Mouse (Mus musculus): ENCODE data around the gene Trpm7. TPM values are rescaled to one million over a fixed set of nuclear protein-coding genes. Genes with fewer than 3 reads are reported as not detected.

Gene Trpm7
- polyA plus RNA-seq, 1 experiment, result 3.4 TPM

DNA sequence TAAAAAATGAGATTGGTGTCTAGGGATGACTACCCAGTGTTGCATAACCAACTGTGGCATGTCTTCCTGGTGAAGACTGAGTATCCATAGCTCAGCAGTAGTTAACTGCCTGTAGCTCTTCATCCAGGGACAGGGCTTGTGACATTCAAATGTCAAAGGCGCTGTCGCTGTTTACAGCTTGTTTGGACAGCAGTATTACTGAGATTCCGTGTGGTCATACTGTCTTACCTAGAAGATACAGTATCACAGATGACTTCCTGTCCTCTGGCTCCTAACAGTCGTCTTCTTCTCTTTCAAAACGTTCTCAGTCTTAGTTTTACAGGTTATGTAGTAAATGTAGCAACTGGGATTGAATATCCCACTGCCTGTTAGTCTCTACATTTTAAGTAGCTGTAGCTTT is 37.2 kb downstream of the Trpm7 start:
- DNase-seq (ENCODE audit: low read depth, low spot score), result no peak
- 82% methylated on average over 5 of the region's 5 CpGs for WGBS

DNA sequence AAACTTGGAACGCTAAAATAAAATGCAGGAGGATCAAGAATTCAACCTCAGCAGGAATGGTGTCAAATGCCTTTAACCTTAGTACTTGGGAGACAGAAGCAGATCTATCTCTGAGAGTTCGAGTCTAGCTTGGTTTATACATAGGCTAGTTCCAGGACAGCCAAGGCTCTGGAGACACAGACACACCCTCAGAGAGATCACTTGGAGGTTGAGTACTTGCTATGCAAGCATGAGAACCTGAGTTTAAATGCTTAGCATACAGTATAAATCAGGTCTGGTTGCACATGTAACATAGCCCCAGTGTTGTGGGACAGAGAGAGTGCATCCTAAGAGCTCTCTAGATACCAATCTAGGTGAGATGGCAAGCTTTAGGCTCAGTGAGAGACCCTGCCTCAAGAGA is 58.6 kb downstream of the Trpm7 start:
- DNase-seq (ENCODE audit: low read depth, low spot score), result no peak
- WGBS, result 81% methylated on average over 2 of the region's 2 CpGs

- no peak for DNase-seq (ENCODE audit: low read depth, low spot score)
- 91% methylated on average over 4 of the region's 4 CpGs for WGBS
These were observed 59.2 kb downstream of the Trpm7 start for GRCm38 (mm10) chr2:126816644-126817347.

- 58% methylated on average over 1 of the region's 1 CpGs for WGBS
- DNase-seq (ENCODE audit: low read depth, low spot score), result no peak
These were observed 60.2 kb downstream of the Trpm7 start for GRCm38 (mm10) chr2:126815822-126816221.

GRCm38 (mm10) chr2:126801980-126802379 is 74.0 kb downstream of the Trpm7 start:
- 92% methylated on average over 3 of the region's 3 CpGs for WGBS
- no peak for DNase-seq (ENCODE audit: low read depth, low spot score)

- DNase-seq (ENCODE audit: low read depth, low spot score), result no peak
- 66% methylated on average over 5 of the region's 5 CpGs for WGBS
These were observed 77.6 kb downstream of the Trpm7 start for GRCm38 (mm10) chr2:126798455-126798854.

GRCm38 (mm10) chr2:126795708-126796107 is 80.3 kb downstream of the Trpm7 start:
- 81% methylated on average over 3 of the region's 3 CpGs for WGBS
- no peak for DNase-seq (ENCODE audit: low read depth, low spot score)

GRCm38 (mm10) chr2:126792611-126793010 is 83.4 kb downstream of the Trpm7 start:
- WGBS, result 62% methylated on average over 5 of the region's 5 CpGs

GRCm38 (mm10) chr2:126787721-126788342 is 88.2 kb downstream of the Trpm7 start:
- 29% methylated on average over 9 of the region's 9 CpGs for WGBS
- no peak for DNase-seq (ENCODE audit: low read depth, low spot score)

More at GRCm38 (mm10) chr2:126792611-126793010, 83.4 kb downstream of the Trpm7 start:
- no peak for DNase-seq (ENCODE audit: low read depth, low spot score)

DNA sequence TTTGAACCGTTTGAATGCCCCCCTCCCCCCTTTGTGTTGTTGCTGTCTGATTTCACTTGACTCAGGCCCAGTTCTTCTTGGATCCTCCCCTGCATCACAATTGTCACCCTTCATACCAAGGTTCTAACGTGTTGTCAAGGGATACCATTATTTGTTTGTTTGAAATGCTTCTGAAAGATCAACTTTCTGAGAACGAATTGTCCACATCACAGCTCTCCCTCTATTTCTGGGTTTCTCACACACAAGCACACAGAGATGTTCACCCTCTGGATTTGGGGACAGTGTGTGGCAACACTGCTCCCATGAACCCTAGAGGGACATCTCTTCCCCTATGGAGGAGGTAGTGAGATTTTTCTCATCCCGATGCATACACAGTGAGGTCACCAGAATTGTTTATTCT is 92.7 kb downstream of the Trpm7 start, which contains the start of gene Usp50:
Usp50 (minus strand) TSS at position 101 of the 400 bp plus-strand sequence.
- WGBS, result 63% methylated on average over 4 of the region's 4 CpGs
- no peak for DNase-seq (ENCODE audit: low read depth, low spot score)

- DNase-seq (ENCODE audit: low read depth, low spot score), result peak; percentile 16
- WGBS, result 59% methylated on average over 3 of the region's 3 CpGs
These were observed 93.6 kb downstream of the Trpm7 start for GRCm38 (mm10) chr2:126782433-126782832.

DNA sequence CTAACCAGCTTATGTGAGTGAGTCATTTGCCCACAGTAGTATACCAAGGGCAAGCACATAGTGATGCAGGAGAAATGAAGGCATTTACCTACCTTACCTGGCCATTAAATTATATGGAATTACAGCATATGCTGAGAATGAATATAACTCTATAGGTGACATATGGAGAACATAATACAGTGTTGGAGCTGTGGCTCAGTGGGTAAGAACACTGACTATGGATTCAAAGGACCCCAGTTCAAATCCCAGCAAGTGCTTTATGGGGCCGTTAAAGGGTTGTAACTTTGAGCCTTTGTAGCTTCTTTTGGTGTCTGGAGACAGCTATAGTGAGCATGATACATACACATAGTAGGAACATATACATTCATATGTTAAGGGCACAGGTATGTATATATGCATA is 94.6 kb downstream of the Trpm7 start:
- no peak for DNase-seq (ENCODE audit: low read depth, low spot score)
- 89% methylated on average over 1 of the region's 1 CpGs for WGBS

GRCm38 (mm10) chr2:126780286-126780685 is 95.7 kb downstream of the Trpm7 start:
- WGBS, result 88% methylated on average over 10 of the region's 10 CpGs
- DNase-seq (ENCODE audit: low read depth, low spot score), result no peak

DNA sequence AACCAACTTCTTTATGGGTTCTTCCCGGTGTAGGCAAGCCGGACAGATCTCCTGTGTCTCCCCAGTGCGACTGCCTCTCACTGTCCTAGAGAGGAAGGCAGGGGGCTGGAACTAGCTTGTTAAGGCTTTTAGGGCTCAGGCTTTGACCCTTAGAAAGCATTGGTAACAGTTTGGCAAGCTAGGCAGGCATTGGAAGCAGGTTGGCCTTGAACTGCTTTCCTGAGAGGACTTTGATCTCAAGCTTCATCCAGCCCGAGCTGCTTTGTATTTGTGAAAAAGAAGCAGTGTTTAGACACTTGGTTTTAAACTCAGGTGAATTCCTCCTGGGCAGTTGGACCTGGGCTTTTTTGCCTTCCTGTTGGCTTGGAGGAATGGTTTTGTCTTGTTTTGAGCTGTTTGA is 97.2 kb downstream of the Trpm7 start:
- no peak for DNase-seq (ENCODE audit: low read depth, low spot score)
- 67% methylated on average over 4 of the region's 4 CpGs for WGBS

DNA sequence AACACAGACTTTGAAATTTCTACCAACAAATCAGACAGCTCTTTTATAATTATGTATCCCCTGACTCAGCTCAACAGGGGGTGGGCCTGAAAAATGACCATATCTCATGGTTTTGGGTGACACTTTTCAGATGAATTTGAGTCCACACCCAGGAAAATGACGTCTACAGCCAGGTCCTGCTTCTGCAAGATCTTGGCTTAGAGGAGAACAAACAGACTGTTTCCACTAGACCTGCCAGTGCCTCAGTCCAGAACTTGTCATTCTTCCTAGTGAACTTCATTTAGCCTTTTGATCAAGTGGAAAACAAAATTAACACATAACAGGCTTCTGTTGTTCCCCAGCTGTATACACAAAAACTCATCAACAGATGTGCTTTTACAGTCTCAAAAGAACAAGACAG is 99.6 kb downstream of the Trpm7 start:
- WGBS, result 5% methylated on average over 1 of the region's 1 CpGs
- DNase-seq (ENCODE audit: low read depth, low spot score), result no peak

- WGBS, result 39% methylated on average over 4 of the region's 4 CpGs
These were observed 100.1 kb downstream of the Trpm7 start for GRCm38 (mm10) chr2:126775951-126776350.

GRCm38 (mm10) chr2:126772217-126772616 is 103.8 kb downstream of the Trpm7 start:
- WGBS, result 84% methylated on average over 5 of the region's 5 CpGs
- DNase-seq (ENCODE audit: low read depth, low spot score), result no peak

More at GRCm38 (mm10) chr2:126775951-126776350, 100.1 kb downstream of the Trpm7 start:
- DNase-seq (ENCODE audit: low read depth, low spot score), result no peak

GRCm38 (mm10) chr2:126769431-126770181 is 106.4 kb downstream of the Trpm7 start:
- DNase-seq (ENCODE audit: low read depth, low spot score), result no peak
- 67% methylated on average over 19 of the region's 19 CpGs for WGBS

DNA sequence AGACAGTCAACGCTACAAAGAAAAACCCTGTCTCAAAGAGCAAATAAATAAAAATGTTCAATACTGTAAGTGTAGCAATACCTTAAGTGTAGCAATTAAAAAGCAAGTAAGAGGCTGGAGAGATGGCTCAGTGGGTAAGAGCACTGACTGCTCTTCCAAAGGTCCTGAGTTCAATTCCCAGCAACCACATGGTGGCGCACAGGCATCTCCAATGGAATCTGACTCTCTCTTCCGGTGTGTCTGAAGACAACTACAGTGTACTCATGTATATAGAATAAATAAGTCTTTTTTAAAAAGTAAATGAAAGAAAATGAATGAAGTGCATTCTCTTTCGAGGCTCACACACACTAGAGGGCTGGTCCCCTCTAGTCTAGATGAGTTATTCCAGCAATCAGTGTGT is 107.8 kb downstream of the Trpm7 start:
- DNase-seq (ENCODE audit: low read depth, low spot score), result no peak
- 51% methylated on average over 4 of the region's 4 CpGs for WGBS

DNA sequence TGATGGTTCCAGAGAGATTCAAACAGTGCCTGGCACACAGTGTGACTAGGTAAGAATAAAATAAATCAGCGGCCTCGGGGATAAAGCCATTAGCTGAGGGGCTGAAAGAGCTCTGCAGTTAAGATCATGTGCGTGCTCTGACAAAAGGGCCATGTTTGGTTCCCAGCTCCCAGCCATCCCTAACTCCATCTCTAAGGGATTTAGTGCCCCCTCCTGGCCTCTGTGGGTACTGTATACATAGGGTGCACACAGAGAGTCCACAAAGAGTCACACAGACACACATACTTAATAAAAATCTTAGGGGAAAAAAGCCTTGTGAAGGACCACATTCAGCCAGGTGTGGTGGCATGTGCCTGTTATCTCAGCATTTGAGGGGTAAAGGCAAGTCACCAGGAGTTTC is 108.4 kb downstream of the Trpm7 start:
- DNase-seq (ENCODE audit: low read depth, low spot score), result no peak
- WGBS, result 95% methylated on average over 3 of the region's 3 CpGs

All from large intestine, adult 2 months (tissue).